Mouse (Mus musculus): Measurements from ENCODE around the gene Fto.

The Fto gene

DNA sequence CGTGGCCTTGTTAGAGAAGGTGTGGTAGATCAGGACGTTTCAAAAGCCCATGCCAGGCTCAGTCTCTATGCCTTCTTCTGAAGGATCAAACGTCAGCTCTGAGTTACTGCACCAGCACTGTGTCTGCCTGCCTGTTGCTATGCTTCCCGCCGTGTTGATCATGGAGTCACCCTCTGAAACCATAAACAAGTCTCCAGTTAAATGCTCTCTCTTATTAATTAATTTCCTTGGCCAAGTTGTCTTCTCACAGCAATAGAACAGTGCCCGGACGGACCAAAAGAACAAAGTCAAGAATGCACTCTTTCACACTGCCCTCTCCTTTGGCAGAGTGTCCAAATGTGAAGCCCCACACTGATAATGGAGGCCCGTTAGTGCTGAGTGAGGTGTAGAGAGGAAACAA is 217.3 kb downstream of the Fto start:
- no peaks in the 10 kb centered on the region for H3K36me3 ChIP-seq (ENCODE audit: insufficient read depth, low read length)
- H3K4me1 ChIP-seq (replicated peaks; ENCODE audit: low read depth, low read length) = peaks cover 14% of the 10 kb centered on the region
- H3K9me3 ChIP-seq (ENCODE audit: low read length) = no peaks in the 10 kb centered on the region
- TF ChIP-seq CTCF (conservative IDR thresholded peaks at IDR 0.05; ENCODE audit: low read length) = no peak
- no peak for TF ChIP-seq POU5F1 (IDR thresholded peaks at IDR 0.05; ENCODE audit: borderline replicate concordance, low read length)
- TF ChIP-seq NANOG (IDR thresholded peaks at IDR 0.05; ENCODE audit: borderline replicate concordance, low read length) = no peak
- H3K4me3 ChIP-seq (replicated peaks; ENCODE audit: low read length) = no peak overlapping the region
- no peaks in the 10 kb centered on the region for H3K27me3 ChIP-seq (ENCODE audit: insufficient read depth, low read length)

DNA sequence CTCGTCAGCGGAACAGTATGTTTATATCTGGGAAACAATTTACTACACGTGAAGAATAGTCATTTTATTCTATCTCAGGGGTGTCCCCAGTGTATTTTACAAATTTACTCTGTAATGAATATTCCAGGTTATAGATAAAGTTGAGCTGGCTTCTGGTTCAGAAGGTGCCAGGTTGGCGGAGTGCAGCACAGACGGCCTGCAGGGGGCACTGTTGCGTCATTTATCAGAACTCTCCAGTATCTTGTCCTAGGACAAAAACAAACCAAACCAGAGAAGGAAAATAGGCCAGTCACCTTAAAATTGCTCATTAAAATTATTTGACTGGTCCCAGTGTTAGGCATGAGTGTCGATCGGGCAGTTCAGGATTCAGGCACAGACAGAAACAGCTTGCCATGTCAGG is 218.6 kb downstream of the Fto start:
- H3K27me3 ChIP-seq (ENCODE audit: insufficient read depth, low read length) = no peaks in the 10 kb centered on the region
- no peaks in the 10 kb centered on the region for H3K9me3 ChIP-seq (ENCODE audit: low read length)
- TF ChIP-seq CTCF (conservative IDR thresholded peaks at IDR 0.05; ENCODE audit: low read length) (peak; percentile 59), NANOG (IDR thresholded peaks at IDR 0.05; ENCODE audit: borderline replicate concordance, low read length) (no peak), POU5F1 (IDR thresholded peaks at IDR 0.05; ENCODE audit: borderline replicate concordance, low read length) (no peak)
- H3K4me1 ChIP-seq (replicated peaks; ENCODE audit: low read depth, low read length) = peaks cover 14% of the 10 kb centered on the region
- H3K36me3 ChIP-seq (ENCODE audit: insufficient read depth, low read length) = no peaks in the 10 kb centered on the region
- H3K4me3 ChIP-seq (replicated peaks; ENCODE audit: low read length) = no peak overlapping the region

DNA sequence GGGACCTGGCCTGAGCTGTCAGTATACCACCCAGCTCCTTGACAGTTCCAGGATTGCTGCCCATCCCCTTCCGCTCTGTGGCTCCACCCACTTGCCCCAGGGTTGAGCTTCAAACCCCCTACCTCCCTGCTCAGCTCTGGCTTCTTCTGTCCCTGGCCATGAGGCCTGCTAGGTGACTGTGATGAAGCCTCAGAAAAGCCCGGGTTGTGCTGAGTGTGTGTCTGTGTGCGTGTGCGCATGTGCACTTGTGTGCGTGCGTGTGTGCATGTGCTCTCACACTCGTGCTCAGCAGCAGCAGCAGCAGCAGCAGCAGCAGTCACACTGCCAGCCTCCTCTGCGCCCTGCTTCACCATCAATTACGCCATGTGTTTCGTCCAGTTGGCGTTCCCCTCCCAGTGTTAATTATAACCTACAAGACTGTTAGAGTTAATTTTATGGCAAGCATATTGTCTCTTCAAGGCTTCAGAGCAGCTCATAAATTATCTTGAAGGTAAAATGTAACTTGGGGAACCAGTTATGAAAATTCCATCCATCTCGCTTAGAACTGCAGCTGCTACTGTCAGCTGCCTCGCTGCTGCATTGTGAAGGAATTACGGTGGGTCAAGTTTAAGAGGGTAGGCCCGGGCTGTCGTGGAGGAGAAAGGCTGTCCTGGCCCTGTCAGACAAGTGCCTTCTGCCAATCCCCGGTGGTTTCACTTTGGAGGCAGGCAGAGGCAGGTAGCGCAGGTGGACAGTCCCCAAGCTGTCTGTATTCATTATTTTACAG is 219.5 kb downstream of the Fto start:
- H3K4me3 ChIP-seq (replicated peaks; ENCODE audit: low read length) = 0 out of 2 replicates have a peak overlapping the region, but pooled peaks have one; percentile 32
- no peaks in the 10 kb centered on the region for H3K9me3 ChIP-seq (ENCODE audit: low read length)
- no peak for TF ChIP-seq CTCF (conservative IDR thresholded peaks at IDR 0.05; ENCODE audit: low read length)
- no peak for TF ChIP-seq NANOG (IDR thresholded peaks at IDR 0.05; ENCODE audit: borderline replicate concordance, low read length)
- no peak for TF ChIP-seq POU5F1 (IDR thresholded peaks at IDR 0.05; ENCODE audit: borderline replicate concordance, low read length)
- peaks cover 14% of the 10 kb centered on the region for H3K4me1 ChIP-seq (replicated peaks; ENCODE audit: low read depth, low read length)
- no peaks in the 10 kb centered on the region for H3K27me3 ChIP-seq (ENCODE audit: insufficient read depth, low read length)
- no peaks in the 10 kb centered on the region for H3K36me3 ChIP-seq (ENCODE audit: insufficient read depth, low read length)

DNA sequence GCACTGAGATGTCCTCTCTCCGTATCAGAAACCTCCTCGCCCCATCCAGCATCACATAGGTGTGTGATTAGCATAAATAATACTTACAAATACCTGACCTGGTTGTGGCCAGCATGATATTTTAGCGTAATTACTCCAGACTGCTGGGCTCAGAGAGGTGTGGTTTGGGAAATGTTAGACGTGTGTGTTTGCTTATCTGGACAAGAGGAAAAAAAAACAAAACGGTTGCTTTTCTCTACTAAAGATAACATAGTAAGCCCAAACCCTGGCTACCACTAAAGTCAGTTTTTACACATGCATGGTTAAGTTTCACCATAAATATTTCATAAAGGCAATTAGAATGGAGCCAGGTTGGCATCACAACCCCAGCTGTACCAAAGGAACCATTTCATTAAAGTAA is 221.4 kb downstream of the Fto start:
- no peak overlapping the region for H3K4me3 ChIP-seq (replicated peaks; ENCODE audit: low read length)
- no peaks in the 10 kb centered on the region for H3K36me3 ChIP-seq (ENCODE audit: insufficient read depth, low read length)
- H3K4me1 ChIP-seq (replicated peaks; ENCODE audit: low read depth, low read length) = peaks cover 14% of the 10 kb centered on the region
- H3K9me3 ChIP-seq (ENCODE audit: low read length) = no peaks in the 10 kb centered on the region
- no peaks in the 10 kb centered on the region for H3K27me3 ChIP-seq (ENCODE audit: insufficient read depth, low read length)
- TF ChIP-seq NANOG (IDR thresholded peaks at IDR 0.05; ENCODE audit: borderline replicate concordance, low read length) = no peak

DNA sequence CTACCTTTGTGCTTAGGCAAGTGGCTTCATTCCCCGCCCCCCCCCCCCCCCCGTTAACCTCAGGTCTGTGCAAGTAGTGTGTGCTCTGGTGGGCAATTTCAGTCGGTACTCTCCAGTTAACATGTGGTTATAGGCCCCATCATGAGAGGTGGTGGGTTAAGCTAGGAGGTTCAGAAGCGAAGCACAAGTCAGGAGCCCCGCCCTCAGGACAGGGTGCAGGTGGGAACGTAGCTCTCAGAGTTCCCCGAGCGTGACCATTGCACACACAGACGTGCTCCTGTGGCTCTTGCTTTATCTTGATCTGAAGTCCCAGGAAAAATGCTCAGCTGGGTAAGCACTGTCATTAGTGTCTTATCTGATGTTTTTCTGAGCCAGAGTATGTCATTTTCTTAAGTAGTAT is 224.8 kb downstream of the Fto start:
- TF ChIP-seq POU5F1 (IDR thresholded peaks at IDR 0.05; ENCODE audit: borderline replicate concordance, low read length) = no peak
- H3K4me1 ChIP-seq (replicated peaks; ENCODE audit: low read depth, low read length) = peaks cover 3% of the 10 kb centered on the region; the same call in 1 of the 2 replicates
- no peaks in the 10 kb centered on the region for H3K27me3 ChIP-seq (ENCODE audit: insufficient read depth, low read length)
- no peaks in the 10 kb centered on the region for H3K9me3 ChIP-seq (ENCODE audit: low read length)
- H3K4me3 ChIP-seq (replicated peaks; ENCODE audit: low read length) = no peak overlapping the region
- no peaks in the 10 kb centered on the region for H3K36me3 ChIP-seq (ENCODE audit: insufficient read depth, low read length)

DNA sequence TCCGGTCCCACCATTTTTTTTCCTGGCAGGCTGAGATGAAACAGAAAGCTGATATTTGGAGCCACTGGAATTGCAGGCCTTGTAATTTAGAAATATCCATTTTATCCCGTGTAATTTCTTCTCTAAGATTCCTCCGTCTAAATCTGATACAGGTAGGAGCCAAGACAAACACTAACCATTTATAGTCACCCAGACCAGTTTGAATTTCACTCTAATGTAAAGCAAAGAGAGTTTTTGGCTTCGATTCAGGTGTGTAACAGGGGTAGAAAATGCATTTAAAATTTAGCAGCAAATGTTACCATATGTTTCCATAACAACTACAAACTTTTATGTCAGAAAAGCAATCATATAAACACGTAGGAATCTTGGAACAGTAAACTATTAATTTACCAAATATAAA is 225.6 kb downstream of the Fto start:
- no peaks in the 10 kb centered on the region for H3K36me3 ChIP-seq (ENCODE audit: insufficient read depth, low read length)
- no peak for TF ChIP-seq POU5F1 (IDR thresholded peaks at IDR 0.05; ENCODE audit: borderline replicate concordance, low read length)
- no peak for TF ChIP-seq CTCF (conservative IDR thresholded peaks at IDR 0.05; ENCODE audit: low read length)
- no peak for TF ChIP-seq NANOG (IDR thresholded peaks at IDR 0.05; ENCODE audit: borderline replicate concordance, low read length)
- H3K27me3 ChIP-seq (ENCODE audit: insufficient read depth, low read length) = no peaks in the 10 kb centered on the region
- no peaks in the 10 kb centered on the region for H3K9me3 ChIP-seq (ENCODE audit: low read length)
- H3K4me3 ChIP-seq (replicated peaks; ENCODE audit: low read length) = no peak overlapping the region
- H3K4me1 ChIP-seq (replicated peaks; ENCODE audit: low read depth, low read length) = no peaks in the 10 kb centered on the region

DNA sequence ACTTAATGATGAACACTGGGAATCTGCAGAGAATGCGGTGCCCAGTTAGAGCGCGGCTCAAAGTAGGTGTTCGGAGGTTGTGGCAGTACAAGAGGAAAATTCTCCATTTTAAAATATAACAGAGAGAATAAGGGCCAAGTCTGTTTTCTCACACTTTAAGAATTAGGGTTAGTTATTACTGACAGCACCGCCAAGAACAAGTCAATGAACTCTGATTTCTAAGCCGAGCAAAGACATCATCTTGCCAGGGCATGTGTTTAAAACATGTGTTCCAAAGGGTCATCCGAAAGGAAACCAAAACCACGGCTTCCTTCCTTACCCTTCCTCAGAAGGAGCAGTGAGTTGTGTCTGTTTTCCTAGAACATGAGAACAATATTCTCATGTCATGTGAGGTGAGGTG is 226.3 kb downstream of the Fto start:
- no peaks in the 10 kb centered on the region for H3K27me3 ChIP-seq (ENCODE audit: insufficient read depth, low read length)
- no peaks in the 10 kb centered on the region for H3K36me3 ChIP-seq (ENCODE audit: insufficient read depth, low read length)
- no peak for TF ChIP-seq CTCF (conservative IDR thresholded peaks at IDR 0.05; ENCODE audit: low read length)
- TF ChIP-seq POU5F1 (IDR thresholded peaks at IDR 0.05; ENCODE audit: borderline replicate concordance, low read length) = no peak
- no peak for TF ChIP-seq NANOG (IDR thresholded peaks at IDR 0.05; ENCODE audit: borderline replicate concordance, low read length)
- H3K9me3 ChIP-seq (ENCODE audit: low read length) = no peaks in the 10 kb centered on the region
- no peaks in the 10 kb centered on the region for H3K4me1 ChIP-seq (replicated peaks; ENCODE audit: low read depth, low read length)
- no peak overlapping the region for H3K4me3 ChIP-seq (replicated peaks; ENCODE audit: low read length)

DNA sequence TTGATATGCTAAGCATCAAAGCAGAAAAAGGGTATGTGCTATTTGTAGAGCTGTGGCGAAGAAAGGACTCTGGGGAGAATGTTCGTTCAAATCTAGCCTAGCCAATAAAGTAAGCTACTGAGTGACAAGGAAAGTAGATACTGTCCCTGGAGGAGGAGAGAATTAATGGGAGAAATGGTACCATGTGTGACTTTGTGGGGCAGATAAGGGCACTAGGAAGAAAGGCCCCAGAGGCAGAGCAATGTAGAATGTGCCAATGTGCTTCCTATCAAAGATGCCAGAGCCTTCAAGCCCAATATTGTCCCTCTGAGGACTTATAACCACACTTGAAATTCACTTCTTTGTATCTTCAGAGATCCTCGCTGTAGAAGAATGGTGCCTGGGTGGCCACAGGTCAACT is 227.9 kb downstream of the Fto start:
- H3K36me3 ChIP-seq (ENCODE audit: insufficient read depth, low read length) = no peaks in the 10 kb centered on the region
- no peaks in the 10 kb centered on the region for H3K9me3 ChIP-seq (ENCODE audit: low read length)
- H3K4me3 ChIP-seq (replicated peaks; ENCODE audit: low read length) = no peak overlapping the region
- no peaks in the 10 kb centered on the region for H3K4me1 ChIP-seq (replicated peaks; ENCODE audit: low read depth, low read length)
- no peak for TF ChIP-seq POU5F1 (IDR thresholded peaks at IDR 0.05; ENCODE audit: borderline replicate concordance, low read length)
- no peak for TF ChIP-seq NANOG (IDR thresholded peaks at IDR 0.05; ENCODE audit: borderline replicate concordance, low read length)
- TF ChIP-seq CTCF (conservative IDR thresholded peaks at IDR 0.05; ENCODE audit: low read length) = no peak
- H3K27me3 ChIP-seq (ENCODE audit: insufficient read depth, low read length) = no peaks in the 10 kb centered on the region

DNA sequence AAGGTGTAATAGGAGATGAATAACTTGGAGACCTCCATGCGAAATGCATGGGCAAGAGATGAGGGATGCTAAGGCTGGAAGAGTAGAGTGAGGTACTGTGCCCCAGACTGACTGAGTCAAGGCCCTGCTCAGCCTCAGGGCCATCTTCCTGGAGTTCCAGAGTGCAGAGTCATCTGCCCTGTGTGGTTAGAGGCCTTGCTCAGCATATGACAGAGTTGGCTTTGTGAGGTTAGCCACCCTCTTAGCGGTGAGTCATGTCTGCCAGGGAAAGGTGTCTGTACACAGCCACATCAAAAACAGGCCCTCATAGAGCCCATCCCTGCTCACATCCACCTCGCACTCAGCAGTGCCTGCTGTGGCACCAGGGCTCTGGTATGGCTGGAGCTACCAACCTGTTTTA is 232.2 kb downstream of the Fto start:
- no peak for TF ChIP-seq CTCF (conservative IDR thresholded peaks at IDR 0.05; ENCODE audit: low read length)
- no peak for TF ChIP-seq NANOG (IDR thresholded peaks at IDR 0.05; ENCODE audit: borderline replicate concordance, low read length)
- TF ChIP-seq POU5F1 (IDR thresholded peaks at IDR 0.05; ENCODE audit: borderline replicate concordance, low read length) = no peak

More for the DNA sequence above, 232.2 kb downstream of the Fto start:
- Histone ChIP-seq H3K4me1 (replicated peaks; ENCODE audit: low read depth, low read length) (peaks cover 8% of the 10 kb centered on the region), H3K36me3 (ENCODE audit: insufficient read depth, low read length) (no peaks in the 10 kb centered on the region), H3K9me3 (ENCODE audit: low read length) (no peaks in the 10 kb centered on the region), H3K4me3 (replicated peaks; ENCODE audit: low read length) (no peak overlapping the region), H3K27me3 (ENCODE audit: insufficient read depth, low read length) (no peaks in the 10 kb centered on the region)
